Mouse (Mus musculus): ENCODE results near the gene Uimc1. TPM values are rescaled to one million over a fixed set of nuclear protein-coding genes. Genes with fewer than 3 reads are reported as not detected.

Uimc1 gene
- polyA plus RNA-seq (2015; fragmentation: Nextera tagmentation; extraction: Ambion mirVana) = 17.3 and 19.4 TPM in 2 replicates

DNA sequence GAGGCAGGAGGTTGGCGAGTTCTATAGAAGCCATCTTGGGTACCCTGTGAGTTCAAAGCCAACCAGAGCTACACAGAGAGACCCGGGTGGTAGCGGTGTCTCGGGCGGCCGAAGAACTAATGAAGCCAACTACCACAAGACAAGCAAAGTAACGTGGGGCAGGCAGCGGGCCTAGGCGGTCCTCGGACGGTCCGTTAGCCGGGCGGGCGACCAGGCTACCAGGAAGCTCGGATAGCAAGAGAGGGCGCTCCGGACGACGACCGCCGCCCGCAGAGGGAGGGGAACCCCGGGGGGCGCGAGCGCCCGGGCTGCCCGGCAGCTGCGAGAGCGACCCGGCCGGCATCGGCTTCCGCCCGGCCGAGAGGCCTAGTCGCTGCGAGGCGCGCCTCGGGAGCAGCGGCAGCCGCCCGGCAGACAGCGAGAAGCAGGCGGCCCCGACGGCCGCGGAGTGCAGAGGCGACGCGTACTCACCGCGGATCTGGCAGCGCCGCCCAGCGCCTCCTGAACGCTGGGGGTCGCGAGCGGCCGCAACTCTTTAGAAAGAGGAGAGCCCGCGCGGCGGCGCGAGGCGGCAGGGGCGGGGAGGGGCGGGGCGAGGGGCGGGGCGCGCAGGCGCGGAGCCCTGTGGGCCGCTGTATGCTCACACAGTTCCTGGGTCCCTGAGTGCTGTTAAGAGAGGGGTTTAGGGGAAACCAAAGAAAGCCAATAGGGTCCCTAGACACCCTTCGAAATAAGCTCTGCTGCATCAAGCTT, at the start of gene Uimc1:
Gene Uimc1, minus strand, starts transcription at position 575 of the 753 bp plus-strand sequence.
- ATAC-seq (ENCODE audit: low FRiP score) = peak; percentile 93
- Histone ChIP-seq H3K4me3 (replicated peaks) (peak within 1 kb of the TSS; percentile 95), H3K9ac (replicated peaks) (peak within 1 kb of the TSS; percentile 91), H3K4me2 (peak within 1 kb of the TSS; percentile 70), H3K27me3 (replicated peaks) (no peaks in the 10 kb centered on the region), H3K36me3 (no peaks in the 10 kb centered on the region), H3K4me1 (peaks cover 9% of the 10 kb centered on the region), H3K9me3 (replicated peaks) (no peaks in the 10 kb centered on the region), H3K27ac (replicated peaks) (peak within 1 kb of the TSS; percentile 91)
- WGBS = under 1% methylated on average over 69 of the region's 81 CpGs

DNA sequence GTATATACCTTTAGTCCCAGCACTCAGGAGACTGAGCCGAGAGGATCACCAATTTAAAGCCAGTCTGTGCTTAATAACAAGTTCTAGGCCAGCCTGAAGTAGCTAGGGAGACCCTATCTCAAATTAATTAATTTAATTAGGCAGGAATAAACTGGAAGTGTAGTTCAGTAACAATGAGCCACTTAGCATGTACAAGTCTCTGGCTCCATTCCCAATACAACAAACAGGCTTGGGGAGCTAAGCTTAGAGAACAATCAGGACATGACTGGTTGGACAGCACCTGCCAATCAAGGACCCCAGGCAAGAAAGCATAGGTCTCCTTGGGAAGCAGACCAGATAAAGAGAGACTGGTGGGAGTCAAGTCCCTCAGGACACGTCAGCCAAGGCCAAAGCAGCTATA, 40.2 kb upstream of the Uimc1 start:
- no peak overlapping the region for H3K9ac ChIP-seq (replicated peaks)
- no peaks in the 10 kb centered on the region for H3K36me3 ChIP-seq
- H3K4me1 ChIP-seq = no peaks in the 10 kb centered on the region
- H3K4me2 ChIP-seq = no peak overlapping the region
- no peak overlapping the region for H3K4me3 ChIP-seq (replicated peaks)
- ATAC-seq (ENCODE audit: low FRiP score) = no peak
- H3K9me3 ChIP-seq (replicated peaks) = no peaks in the 10 kb centered on the region
- no peaks in the 10 kb centered on the region for H3K27me3 ChIP-seq (replicated peaks)
- WGBS = 87% methylated on average over 2 of the region's 2 CpGs
- no peak overlapping the region for H3K27ac ChIP-seq (replicated peaks)

DNA sequence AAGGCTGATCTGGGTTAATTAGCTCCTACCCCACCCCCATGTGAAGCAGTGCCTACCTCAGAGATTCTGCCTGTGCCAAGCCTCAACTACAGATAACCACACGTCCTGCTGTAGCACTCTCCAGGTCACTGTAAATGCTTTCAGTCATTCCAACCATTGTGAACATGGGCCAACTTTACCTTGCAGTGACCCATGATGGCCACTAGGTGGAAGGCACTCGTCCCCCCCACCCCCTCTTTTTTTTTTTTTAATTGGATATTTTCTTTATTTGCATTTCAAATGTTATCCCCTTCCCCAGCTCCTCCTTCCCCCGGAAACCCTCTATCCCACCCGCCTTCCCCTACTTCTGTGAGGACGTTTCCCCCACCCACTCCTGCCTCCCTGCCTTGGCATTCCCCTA, 35.3 kb upstream of the Uimc1 start:
- no peaks in the 10 kb centered on the region for H3K4me1 ChIP-seq
- peaks cover 31% of the 10 kb centered on the region for H3K36me3 ChIP-seq
- no peak overlapping the region for H3K27ac ChIP-seq (replicated peaks)
- H3K9ac ChIP-seq (replicated peaks) = no peak overlapping the region
- 6% methylated on average over 5 of the region's 5 CpGs for WGBS
- H3K27me3 ChIP-seq (replicated peaks) = no peaks in the 10 kb centered on the region
- H3K9me3 ChIP-seq (replicated peaks) = no peaks in the 10 kb centered on the region
- ATAC-seq (ENCODE audit: low FRiP score) = no peak
- no peak overlapping the region for H3K4me3 ChIP-seq (replicated peaks)
- no peak overlapping the region for H3K4me2 ChIP-seq

DNA sequence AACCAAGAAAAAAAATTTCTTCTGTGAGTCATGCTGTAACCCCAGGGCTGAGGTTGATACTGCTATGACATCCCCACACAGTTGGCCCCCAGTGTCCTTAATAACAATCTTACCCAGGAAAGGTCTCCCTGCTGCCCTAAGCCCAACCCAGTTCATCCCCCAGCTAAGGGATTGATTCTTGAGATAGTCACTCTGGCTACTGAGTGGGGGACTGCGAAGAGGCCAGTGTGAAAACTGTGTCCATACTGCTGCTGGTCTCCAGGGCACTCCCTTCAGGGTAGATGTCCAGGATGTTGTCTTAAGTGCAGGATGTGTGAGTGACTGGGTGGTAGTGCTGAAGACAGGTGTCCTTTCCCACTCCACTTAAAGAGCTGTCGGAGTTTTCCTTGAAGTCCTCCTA, 33.3 kb upstream of the Uimc1 start, which contains the start of gene Gm17617:
Gene Gm17617, minus strand, starts transcription at position 101 of the 400 bp plus-strand sequence.
- no peak within 1 kb of the TSS for H3K9ac ChIP-seq (replicated peaks)
- WGBS = 96% methylated on average over 2 of the region's 2 CpGs
- H3K36me3 ChIP-seq = peaks cover 42% of the 10 kb centered on the region
- H3K4me2 ChIP-seq = no peak within 1 kb of the TSS
- no peak within 1 kb of the TSS for H3K4me3 ChIP-seq (replicated peaks)
- H3K4me1 ChIP-seq = no peaks in the 10 kb centered on the region
- ATAC-seq (ENCODE audit: low FRiP score) = no peak
- H3K27me3 ChIP-seq (replicated peaks) = no peaks in the 10 kb centered on the region
- no peak within 1 kb of the TSS for H3K27ac ChIP-seq (replicated peaks)
- H3K9me3 ChIP-seq (replicated peaks) = no peaks in the 10 kb centered on the region

DNA sequence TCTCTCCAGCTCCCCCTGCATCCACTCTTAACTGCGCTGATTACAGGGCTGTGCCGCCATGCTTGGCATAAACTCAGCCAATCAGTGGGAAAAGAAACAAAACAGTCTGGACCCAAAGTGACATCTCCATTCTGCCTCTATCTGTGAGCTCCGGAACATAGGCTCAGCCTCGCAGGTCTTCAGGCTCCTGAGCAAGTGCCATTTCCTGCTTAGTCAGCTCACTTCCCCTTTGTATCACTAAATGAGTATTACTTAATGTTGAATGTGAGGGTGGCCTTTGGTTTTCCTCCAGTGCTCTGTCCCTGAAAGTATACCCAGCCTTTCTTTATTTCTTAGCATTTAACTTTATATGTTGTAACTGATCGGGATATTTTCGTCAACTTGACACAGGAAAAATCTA, 24.8 kb upstream of the Uimc1 start:
- WGBS = 95% methylated on average over 6 of the region's 6 CpGs
- no peak overlapping the region for H3K4me3 ChIP-seq (replicated peaks)
- no peak overlapping the region for H3K9ac ChIP-seq (replicated peaks)
- ATAC-seq (ENCODE audit: low FRiP score) = no peak
- H3K9me3 ChIP-seq (replicated peaks) = no peaks in the 10 kb centered on the region
- no peak overlapping the region for H3K4me2 ChIP-seq
- no peak overlapping the region for H3K27ac ChIP-seq (replicated peaks)
- H3K27me3 ChIP-seq (replicated peaks) = no peaks in the 10 kb centered on the region
- no peaks in the 10 kb centered on the region for H3K4me1 ChIP-seq
- H3K36me3 ChIP-seq = peaks cover 51% of the 10 kb centered on the region

DNA sequence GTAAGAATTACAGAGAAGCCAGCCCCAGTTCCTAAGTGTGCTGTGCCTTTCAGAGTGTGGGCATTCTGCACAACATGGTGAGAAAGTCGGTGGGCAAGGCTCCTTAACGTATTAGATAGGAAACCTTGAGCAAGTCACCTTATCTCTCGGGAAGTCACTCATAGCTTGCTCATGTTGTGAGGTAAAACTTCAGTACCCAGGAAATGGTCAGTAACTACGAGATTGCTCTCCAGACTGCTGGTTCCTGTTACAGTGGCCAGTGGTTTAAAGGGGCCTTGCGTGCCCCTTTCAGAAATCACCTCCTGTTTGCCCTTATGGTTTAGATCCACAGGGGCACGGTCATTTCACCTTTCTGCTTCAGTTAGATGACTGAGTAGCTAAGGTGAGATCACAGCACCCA, 14.3 kb upstream of the Uimc1 start:
- Histone ChIP-seq H3K36me3 (peaks cover 57% of the 10 kb centered on the region), H3K9me3 (replicated peaks) (no peaks in the 10 kb centered on the region), H3K27ac (replicated peaks) (no peak overlapping the region), H3K4me3 (replicated peaks) (no peak overlapping the region), H3K27me3 (replicated peaks) (no peaks in the 10 kb centered on the region), H3K9ac (replicated peaks) (no peak overlapping the region), H3K4me2 (no peak overlapping the region), H3K4me1 (no peaks in the 10 kb centered on the region)
- WGBS = 92% methylated on average over 6 of the region's 6 CpGs
- ATAC-seq (ENCODE audit: low FRiP score) = no peak

DNA sequence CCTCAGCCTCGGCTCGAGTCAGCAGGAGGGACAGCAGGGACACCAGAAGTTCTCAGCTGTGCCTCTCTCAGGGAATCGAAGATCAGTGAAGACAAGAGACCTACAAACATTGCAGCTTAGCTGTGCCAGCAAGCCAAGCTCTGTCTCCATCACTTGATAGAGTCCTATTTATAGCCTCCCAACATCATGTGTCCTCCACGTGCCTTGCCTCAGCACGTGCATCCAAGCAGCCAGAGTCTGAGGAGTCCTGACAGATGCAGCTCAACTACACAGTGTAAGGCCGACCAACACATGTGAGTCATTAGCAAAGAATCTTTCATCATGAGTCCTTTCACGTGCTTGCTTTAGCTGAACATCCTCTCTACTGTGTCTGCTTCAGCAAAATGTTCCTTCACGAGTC, 7.6 kb upstream of the Uimc1 start:
- Histone ChIP-seq H3K4me2 (no peak overlapping the region), H3K27ac (replicated peaks) (no peak overlapping the region), H3K36me3 (peaks cover 18% of the 10 kb centered on the region), H3K4me3 (replicated peaks) (no peak overlapping the region), H3K9ac (replicated peaks) (no peak overlapping the region), H3K27me3 (replicated peaks) (no peaks in the 10 kb centered on the region), H3K4me1 (peaks cover 18% of the 10 kb centered on the region), H3K9me3 (replicated peaks) (no peaks in the 10 kb centered on the region)
- ATAC-seq (ENCODE audit: low FRiP score) = no peak
- 89% methylated on average over 8 of the region's 8 CpGs for WGBS

DNA sequence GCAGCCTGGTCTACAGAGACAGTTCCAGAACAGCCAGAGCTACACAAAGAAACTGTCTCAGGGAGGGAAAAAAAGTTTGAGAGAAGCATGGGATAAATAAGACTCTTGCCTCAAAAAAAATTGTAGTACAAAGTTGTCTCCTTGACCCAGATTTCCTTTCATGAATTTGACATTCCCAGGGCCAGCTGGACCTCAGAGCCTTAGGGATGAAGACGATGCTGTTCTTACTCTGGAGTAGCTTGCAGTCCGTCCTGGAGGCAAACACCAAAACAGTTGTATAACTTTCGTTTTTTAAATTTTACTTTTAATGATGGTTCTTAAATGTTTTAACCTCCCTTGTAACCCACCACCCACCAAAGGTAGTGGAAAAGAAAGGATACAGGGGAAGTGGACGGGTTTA, 7.0 kb upstream of the Uimc1 start:
- WGBS = 95% methylated on average over 4 of the region's 4 CpGs
- Histone ChIP-seq H3K9me3 (replicated peaks) (no peaks in the 10 kb centered on the region), H3K36me3 (peaks cover 18% of the 10 kb centered on the region), H3K9ac (replicated peaks) (no peak overlapping the region), H3K4me2 (no peak overlapping the region), H3K27me3 (replicated peaks) (no peaks in the 10 kb centered on the region), H3K4me1 (peaks cover 18% of the 10 kb centered on the region), H3K4me3 (replicated peaks) (no peak overlapping the region), H3K27ac (replicated peaks) (no peak overlapping the region)
- no peak for ATAC-seq (ENCODE audit: low FRiP score)

DNA sequence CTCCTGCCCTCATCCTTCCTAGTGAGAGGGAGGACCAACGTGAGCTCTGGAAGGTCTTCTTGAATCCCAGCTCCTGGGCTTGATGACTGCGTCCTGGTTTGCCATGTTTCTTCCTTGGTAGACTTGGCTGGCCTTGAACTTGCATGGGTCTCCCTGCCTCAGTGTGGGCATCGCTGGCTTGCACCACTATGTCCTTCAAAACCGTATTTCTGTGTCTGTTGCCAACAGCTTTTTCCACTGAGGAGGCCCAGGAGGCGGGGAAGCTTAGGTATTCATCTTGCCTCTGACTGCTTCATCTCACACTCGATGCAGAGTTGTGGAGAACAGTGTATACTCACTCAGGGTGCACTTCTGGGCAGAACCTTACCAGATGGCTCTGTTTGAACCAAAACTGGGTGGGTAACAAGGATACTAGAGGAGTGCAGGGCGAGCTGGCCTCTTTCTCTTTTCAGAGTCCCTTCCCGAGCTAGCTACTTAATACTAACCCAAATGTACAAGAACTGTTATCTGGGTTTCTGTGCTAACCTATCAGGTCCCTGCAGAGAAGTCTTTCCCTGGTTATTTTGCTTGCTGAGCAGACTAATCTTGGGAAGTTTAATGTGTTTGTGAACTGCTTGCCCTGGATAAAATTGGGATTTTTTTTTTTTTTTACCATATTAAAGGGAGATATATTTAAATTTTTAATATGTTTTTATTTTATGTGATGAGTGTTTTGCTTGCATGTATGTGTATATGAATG, 6.0 kb upstream of the Uimc1 start:
- peak; percentile 6; the same call in 1 of the 2 replicates for ATAC-seq (ENCODE audit: low FRiP score)
- peak overlapping the region; percentile 94 for H3K4me3 ChIP-seq (replicated peaks)
- H3K4me1 ChIP-seq = peaks cover 18% of the 10 kb centered on the region
- 18% methylated on average over 8 of the region's 8 CpGs for WGBS
- peaks cover 18% of the 10 kb centered on the region for H3K36me3 ChIP-seq
- no peaks in the 10 kb centered on the region for H3K9me3 ChIP-seq (replicated peaks)
- H3K27ac ChIP-seq (replicated peaks) = peak overlapping the region; percentile 88
- H3K4me2 ChIP-seq = peak overlapping the region; percentile 65
- peak overlapping the region; percentile 92 for H3K9ac ChIP-seq (replicated peaks)
- no peaks in the 10 kb centered on the region for H3K27me3 ChIP-seq (replicated peaks)

DNA sequence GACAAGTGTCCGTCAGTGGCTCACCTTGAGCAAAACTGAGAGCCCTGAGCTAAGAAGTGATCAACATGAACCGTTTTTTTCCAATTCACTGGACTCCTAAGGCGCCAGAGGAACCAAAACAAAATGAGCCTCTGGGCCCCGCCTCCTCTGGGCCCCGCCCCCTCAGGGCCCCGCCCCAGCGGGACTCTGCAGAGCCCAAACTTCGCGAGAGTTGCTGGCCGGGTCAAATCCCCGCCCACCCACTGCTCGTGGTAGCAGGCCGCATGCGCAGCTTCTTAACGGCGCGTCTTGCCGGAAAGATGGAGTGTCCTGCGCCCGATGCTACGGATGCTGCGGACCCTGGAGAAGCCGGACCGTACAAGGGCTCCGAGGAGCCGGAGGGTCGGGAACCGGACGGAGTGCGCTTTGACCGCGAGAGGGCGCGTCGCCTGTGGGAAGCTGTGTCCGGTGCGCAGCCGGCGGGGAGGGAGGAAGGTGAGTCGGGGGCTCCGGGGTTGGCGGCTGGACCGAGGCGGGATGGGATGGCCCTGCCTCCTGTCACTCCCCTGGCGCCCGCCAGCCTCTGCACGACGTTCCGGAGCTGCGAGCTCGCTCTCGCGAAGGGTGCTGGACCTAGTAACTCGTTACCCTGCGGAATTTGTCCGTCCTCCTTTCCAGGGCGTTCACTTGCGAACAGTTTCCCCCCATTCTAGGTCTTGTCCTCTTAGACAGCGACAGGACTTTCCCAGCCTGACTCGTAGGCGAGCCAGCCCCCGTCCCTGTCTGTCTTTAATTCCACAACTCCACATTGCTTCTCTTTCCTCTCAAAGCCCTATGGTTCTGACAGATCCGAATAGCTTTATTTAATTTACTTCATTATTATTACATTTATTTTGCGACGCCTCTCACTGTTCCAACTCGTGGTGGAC, 5.2 kb upstream of the Uimc1 start, which contains the start of gene Zfp346:
Gene Zfp346, plus strand, starts transcription at position 267 of the 908 bp plus-strand sequence.
- Histone ChIP-seq H3K9ac (replicated peaks) (peak within 1 kb of the TSS; percentile 92), H3K4me2 (peak within 1 kb of the TSS; percentile 65), H3K4me3 (replicated peaks) (peak within 1 kb of the TSS; percentile 94), H3K9me3 (replicated peaks) (no peaks in the 10 kb centered on the region), H3K27me3 (replicated peaks) (no peaks in the 10 kb centered on the region), H3K27ac (replicated peaks) (peak within 1 kb of the TSS; percentile 88), H3K36me3 (peaks cover 18% of the 10 kb centered on the region), H3K4me1 (peaks cover 18% of the 10 kb centered on the region)
- ATAC-seq (ENCODE audit: low FRiP score) = peak; percentile 95
- WGBS = under 1% methylated on average over 64 of the region's 66 CpGs

DNA sequence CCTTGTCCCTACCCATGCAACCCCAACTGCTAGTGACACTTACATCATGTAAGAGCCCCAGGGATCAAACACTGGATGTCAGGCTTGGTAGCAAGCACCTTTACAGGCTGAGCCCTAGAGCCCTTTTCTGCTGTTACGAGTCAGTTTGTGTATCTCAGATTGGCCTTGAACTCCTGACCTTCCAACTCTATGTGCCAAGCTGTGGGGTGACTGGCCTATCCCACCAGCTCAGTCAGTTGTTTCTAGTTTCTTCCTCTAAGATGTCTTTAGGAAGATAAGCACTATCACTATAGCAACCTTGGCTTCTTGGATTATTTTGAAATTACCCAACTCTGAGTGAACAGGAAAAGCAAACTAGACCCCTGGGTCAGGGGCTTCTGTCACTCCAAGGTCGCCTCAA, 3.3 kb upstream of the Uimc1 start:
- no peak for ATAC-seq (ENCODE audit: low FRiP score)
- Histone ChIP-seq H3K4me2 (no peak overlapping the region), H3K4me1 (peaks cover 27% of the 10 kb centered on the region), H3K27ac (replicated peaks) (no peak overlapping the region), H3K9me3 (replicated peaks) (no peaks in the 10 kb centered on the region), H3K4me3 (replicated peaks) (no peak overlapping the region), H3K36me3 (peaks cover 10% of the 10 kb centered on the region; the same call in 1 of the 2 replicates), H3K9ac (replicated peaks) (no peak overlapping the region), H3K27me3 (replicated peaks) (no peaks in the 10 kb centered on the region)
- WGBS = 68% methylated on average over 2 of the region's 2 CpGs

All from neural tube, embryonic 15.5 days (tissue).